Mouse (Mus musculus): ENCODE results near the gene Ovol2.

DNA sequence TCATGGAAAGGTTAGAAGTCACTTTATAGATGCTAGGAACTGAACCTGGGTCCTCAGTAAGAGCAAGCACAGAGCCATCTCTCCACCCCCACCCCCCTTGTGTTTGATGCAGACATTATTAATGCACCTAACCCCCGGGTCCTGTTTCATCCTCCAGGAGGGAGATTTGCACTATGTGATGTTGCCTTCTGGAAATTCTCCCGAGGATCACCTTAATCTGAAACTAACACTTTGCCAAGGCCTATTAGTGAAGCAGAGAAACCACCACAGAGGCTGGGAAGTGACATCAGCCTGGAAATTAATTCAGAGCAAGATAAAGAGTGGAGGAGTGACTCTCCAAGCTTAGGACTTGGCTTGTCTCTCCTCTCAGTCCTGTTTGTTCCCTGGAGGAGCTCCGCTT is 7.7 kb downstream of the Ovol2 start:
- TF ChIP-seq CTCF (IDR thresholded peaks at IDR 0.05; ENCODE audit: extremely low read depth, insufficient read depth, insufficient read length, insufficient replicate concordance) (no peak), POLR2A (IDR thresholded peaks at IDR 0.05; ENCODE audit: low read depth, low read length) (no peak)

All from spleen, adult 2 months (tissue).